Mouse (Mus musculus): ENCODE results near the gene Dnajc12. TPM values are rescaled to one million over a fixed set of nuclear protein-coding genes. Genes with fewer than 3 reads are reported as not detected.
"Not testable (repeated sequence)": the region's sequence is repeated elsewhere in the genome, so short reads cannot be mapped to it uniquely, and the experiment has no call there.

Gene Dnajc12
- polyA plus RNA-seq, 1 experiment from 2014 or later: 18.4 TPM

DNA sequence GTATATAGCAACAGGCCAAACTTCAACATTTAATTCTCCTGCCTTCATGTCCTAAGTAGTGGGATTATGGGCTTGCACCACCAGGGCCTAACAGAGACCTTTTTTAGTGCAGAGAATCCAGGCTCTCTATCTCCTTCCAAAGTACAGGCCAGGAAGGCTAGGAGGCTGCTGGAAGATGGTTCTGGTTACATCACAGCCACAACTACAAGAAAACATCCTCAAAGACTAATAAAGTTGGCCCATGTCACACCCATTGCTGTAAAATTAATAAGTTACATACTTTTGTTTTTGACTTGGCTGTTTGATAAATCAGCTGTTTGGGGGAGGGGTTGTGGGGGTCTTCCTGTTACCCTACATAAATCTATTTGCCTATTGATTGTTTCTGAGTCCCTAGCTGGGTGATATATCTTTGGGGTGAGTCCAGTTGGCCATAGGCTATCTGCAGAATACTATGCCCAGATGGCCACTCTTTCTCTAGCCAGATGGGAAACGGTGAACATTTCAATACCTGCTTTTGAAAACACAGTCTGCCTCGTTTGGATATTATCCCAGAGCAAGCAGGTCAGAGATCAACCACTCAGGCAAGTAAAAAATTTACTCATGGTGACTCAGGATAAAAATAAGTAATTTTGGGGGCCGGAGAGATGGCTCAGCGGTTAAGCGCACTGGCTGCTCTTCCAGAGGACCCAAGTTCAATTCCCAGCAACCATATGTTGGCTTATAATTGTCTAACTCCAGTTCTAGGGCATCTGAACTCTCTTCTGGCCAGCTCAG is 20.7 kb downstream of the Dnajc12 start:
- 68% methylated on average over 5 of the region's 5 CpGs for WGBS
- H3K9me3 ChIP-seq (replicated peaks; ENCODE audit: low read length): no peaks in the 10 kb centered on the region
- H3K4me2 ChIP-seq (ENCODE audit: low read length): no peak overlapping the region
- no peaks in the 10 kb centered on the region for H3K36me3 ChIP-seq (ENCODE audit: insufficient read depth, low read length)
- no peak for DNase-seq (ENCODE audit: low spot score)
- no peaks in the 10 kb centered on the region for H3K27me3 ChIP-seq (ENCODE audit: insufficient read depth, low read length)
- no peak overlapping the region for H3K9ac ChIP-seq (ENCODE audit: low read depth, low read length)
- TF ChIP-seq CTCF (IDR thresholded peaks at IDR 0.05; ENCODE audit: low read depth): no peak
- no peak overlapping the region for H3K4me3 ChIP-seq (replicated peaks; ENCODE audit: low read depth, low read length)
- ATAC-seq (replicated peaks; ENCODE audit: low FRiP score, low read depth): no peak; the same call in 1 of the 2 replicates
- H3K4me1 ChIP-seq (replicated peaks; ENCODE audit: insufficient read depth, low read length): no peaks in the 10 kb centered on the region
- no peak overlapping the region for H3K27ac ChIP-seq

DNA sequence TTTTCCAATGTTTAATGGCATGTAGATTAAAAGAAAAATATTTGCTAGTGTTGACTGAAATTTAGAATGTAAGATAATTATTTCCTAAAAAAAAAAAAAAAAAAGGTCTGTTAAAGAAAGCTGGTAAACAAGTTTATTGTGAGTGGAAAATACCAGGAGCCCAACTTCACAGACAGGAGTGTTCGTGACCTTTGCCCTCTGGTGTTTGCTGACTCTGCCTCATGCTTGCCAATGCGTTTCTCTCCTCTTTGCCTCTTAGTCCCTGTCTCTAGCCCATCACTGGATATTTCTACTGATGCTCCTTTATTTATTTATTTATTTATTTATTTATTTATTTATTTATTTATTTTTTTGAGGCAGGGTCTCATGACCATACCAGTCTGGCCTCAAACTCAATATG is 21.4 kb downstream of the Dnajc12 start:
- H3K36me3 ChIP-seq (ENCODE audit: insufficient read depth, low read length): no peaks in the 10 kb centered on the region
- DNase-seq (ENCODE audit: low spot score) (no peak), ATAC-seq (replicated peaks; ENCODE audit: low FRiP score, low read depth) (no peak; the same call in 1 of the 2 replicates)
- H3K4me2 ChIP-seq (ENCODE audit: low read length): no peak overlapping the region
- H3K27ac ChIP-seq: no peak overlapping the region
- H3K9me3 ChIP-seq (replicated peaks; ENCODE audit: low read length): no peaks in the 10 kb centered on the region
- no peaks in the 10 kb centered on the region for H3K27me3 ChIP-seq (ENCODE audit: insufficient read depth, low read length)
- TF ChIP-seq CTCF (IDR thresholded peaks at IDR 0.05; ENCODE audit: low read depth): no peak
- WGBS: 83% methylated on average over 2 of the region's 2 CpGs
- no peak overlapping the region for H3K9ac ChIP-seq (ENCODE audit: low read depth, low read length)
- H3K4me1 ChIP-seq (replicated peaks; ENCODE audit: insufficient read depth, low read length): no peaks in the 10 kb centered on the region
- no peak overlapping the region for H3K4me3 ChIP-seq (replicated peaks; ENCODE audit: low read depth, low read length)

DNA sequence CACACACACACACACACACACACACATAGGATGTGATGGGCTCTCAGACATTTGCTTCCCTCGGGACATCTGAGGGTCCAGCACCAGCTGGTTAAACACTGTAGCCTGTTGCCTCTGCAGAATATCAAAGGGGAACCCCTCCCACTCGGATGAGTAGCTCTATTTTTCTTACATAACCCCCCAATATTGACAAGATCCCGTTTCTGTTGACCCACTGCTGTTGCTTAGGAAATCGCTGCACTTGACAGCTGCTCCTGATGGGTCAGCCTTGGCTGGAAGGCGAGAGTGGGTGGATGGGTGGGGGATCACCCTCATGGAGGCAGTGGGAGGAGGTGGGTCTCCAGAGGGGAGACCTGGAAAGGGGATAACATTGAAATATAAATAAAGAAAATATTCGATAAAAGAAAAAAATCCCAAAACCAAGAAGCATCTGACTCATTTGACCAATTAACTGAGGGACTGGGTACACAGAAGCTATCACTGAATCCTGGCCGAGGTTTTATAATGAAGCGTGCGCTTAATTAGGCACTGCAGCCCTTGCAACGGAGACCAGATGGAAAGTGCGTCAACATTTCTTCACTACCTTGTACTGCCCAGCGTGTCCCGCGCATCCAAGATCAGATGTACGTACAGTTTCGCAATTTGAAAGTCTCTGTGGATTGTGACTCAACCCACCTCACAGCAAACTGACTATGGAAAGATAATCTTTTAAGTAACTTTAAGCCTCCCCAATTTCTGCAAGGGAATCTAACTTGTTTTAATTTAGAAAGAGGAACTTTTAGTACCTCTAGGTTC is 28.1 kb downstream of the Dnajc12 start:
- H3K36me3 ChIP-seq (ENCODE audit: insufficient read depth, low read length): no peaks in the 10 kb centered on the region
- no peaks in the 10 kb centered on the region for H3K9me3 ChIP-seq (replicated peaks; ENCODE audit: low read length)
- TF ChIP-seq CTCF (IDR thresholded peaks at IDR 0.05; ENCODE audit: low read depth): no peak
- no peak for DNase-seq (ENCODE audit: low spot score)
- H3K27me3 ChIP-seq (ENCODE audit: insufficient read depth, low read length): no peaks in the 10 kb centered on the region
- ATAC-seq (replicated peaks; ENCODE audit: low FRiP score, low read depth): no peak
- H3K27ac ChIP-seq: no peak overlapping the region
- no peak overlapping the region for H3K9ac ChIP-seq (ENCODE audit: low read depth, low read length)
- no peaks in the 10 kb centered on the region for H3K4me1 ChIP-seq (replicated peaks; ENCODE audit: insufficient read depth, low read length)
- H3K4me2 ChIP-seq (ENCODE audit: low read length): no peak overlapping the region
- H3K4me3 ChIP-seq (replicated peaks; ENCODE audit: low read depth, low read length): no peak overlapping the region
- WGBS: 62% methylated on average over 16 of the region's 16 CpGs

- H3K4me2 ChIP-seq (ENCODE audit: low read length); ATAC-seq (replicated peaks; ENCODE audit: low FRiP score, low read depth); DNase-seq (ENCODE audit: low spot score); H3K4me3 ChIP-seq (replicated peaks; ENCODE audit: low read depth, low read length); H3K9me3 ChIP-seq (replicated peaks; ENCODE audit: low read length); H3K36me3 ChIP-seq (ENCODE audit: insufficient read depth, low read length); H3K9ac ChIP-seq (ENCODE audit: low read depth, low read length); H3K4me1 ChIP-seq (replicated peaks; ENCODE audit: insufficient read depth, low read length); H3K27ac ChIP-seq; H3K27me3 ChIP-seq (ENCODE audit: insufficient read depth, low read length): not testable (repeated sequence)
- WGBS: 88% methylated on average over 6 of the region's 7 CpGs
These were observed 29.4 kb downstream of the Dnajc12 start for GRCm38 (mm10) chr10:63411674-63412073.

GRCm38 (mm10) chr10:63412756-63413155 is 30.5 kb downstream of the Dnajc12 start:
- no peaks in the 10 kb centered on the region for H3K27me3 ChIP-seq (ENCODE audit: insufficient read depth, low read length)
- H3K4me3 ChIP-seq (replicated peaks; ENCODE audit: low read depth, low read length): no peak overlapping the region
- no peak for DNase-seq (ENCODE audit: low spot score)
- ATAC-seq (replicated peaks; ENCODE audit: low FRiP score, low read depth): no peak
- no peaks in the 10 kb centered on the region for H3K4me1 ChIP-seq (replicated peaks; ENCODE audit: insufficient read depth, low read length)
- TF ChIP-seq CTCF (IDR thresholded peaks at IDR 0.05; ENCODE audit: low read depth): no peak
- no peaks in the 10 kb centered on the region for H3K36me3 ChIP-seq (ENCODE audit: insufficient read depth, low read length)
- no peak overlapping the region for H3K4me2 ChIP-seq (ENCODE audit: low read length)
- no peak overlapping the region for H3K27ac ChIP-seq
- no peaks in the 10 kb centered on the region for H3K9me3 ChIP-seq (replicated peaks; ENCODE audit: low read length)
- H3K9ac ChIP-seq (ENCODE audit: low read depth, low read length): no peak overlapping the region
- WGBS: 84% methylated on average over 17 of the region's 17 CpGs

DNA sequence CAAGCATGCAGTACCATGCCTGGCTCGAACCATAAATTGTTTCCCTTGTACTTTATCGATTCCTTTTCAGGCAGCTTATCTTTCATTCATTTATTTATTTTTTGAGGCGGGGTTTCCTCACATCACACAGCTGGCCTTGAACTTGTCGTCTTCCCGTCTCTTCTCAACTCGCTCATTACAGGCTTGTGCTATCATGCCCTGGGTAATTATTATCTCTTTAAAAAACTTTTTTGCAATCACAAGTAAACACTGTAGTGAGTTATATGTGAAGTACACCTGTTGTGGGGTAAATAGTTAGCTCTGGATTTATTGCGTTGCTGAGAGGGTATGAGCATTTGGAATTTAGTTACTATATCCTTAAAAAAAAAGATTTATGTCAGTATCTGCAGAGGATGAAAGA is 33.0 kb downstream of the Dnajc12 start:
- Histone ChIP-seq H3K36me3 (ENCODE audit: insufficient read depth, low read length) (no peaks in the 10 kb centered on the region), H3K9me3 (replicated peaks; ENCODE audit: low read length) (no peaks in the 10 kb centered on the region), H3K27me3 (ENCODE audit: insufficient read depth, low read length) (no peaks in the 10 kb centered on the region), H3K4me3 (replicated peaks; ENCODE audit: low read depth, low read length) (no peak overlapping the region), H3K4me2 (ENCODE audit: low read length) (no peak overlapping the region), H3K4me1 (replicated peaks; ENCODE audit: insufficient read depth, low read length) (no peaks in the 10 kb centered on the region), H3K27ac (no peak overlapping the region), H3K9ac (ENCODE audit: low read depth, low read length) (no peak overlapping the region)
- DNase-seq (ENCODE audit: low spot score) (no peak), ATAC-seq (replicated peaks; ENCODE audit: low FRiP score, low read depth) (no peak)
- no peak for TF ChIP-seq CTCF (IDR thresholded peaks at IDR 0.05; ENCODE audit: low read depth)
- WGBS: 72% methylated on average over 7 of the region's 7 CpGs
